Mouse (Mus musculus): ENCODE data around the gene Zfp653. TPM values are rescaled to one million over a fixed set of nuclear protein-coding genes. Genes with fewer than 3 reads are reported as not detected.
"Not testable (repeated sequence)": the region's sequence is repeated elsewhere in the genome, so short reads cannot be mapped to it uniquely, and the experiment has no call there.

Zfp653 gene
- 1 to 10 TPM; 5.9 to 7.3 TPM for total RNA-seq (2021)

- intact Hi-C loops (cut with DNase I), result no loop called here
Observed at GRCm38 (mm10) chr9:22070791-22071573, at the start of gene Zfp653, which contains the start of gene Gm49318. TSS of gene Zfp653 (minus strand) at chr9:22071376. TSS of gene Gm49318 (minus strand) at chr9:22071259.

GRCm38 (mm10) chr9:22119543-22119942 lies 48.4 kb upstream of the Zfp653 start:
- no peak for DNase-seq
- intact Hi-C loops (cut with DNase I), result no loop called here

More at GRCm38 (mm10) chr9:22070791-22071573, at the start of gene Zfp653, which contains the start of gene Gm49318:
- peak; percentile 97 to 98 for DNase-seq

- intact Hi-C loops (cut with DNase I), result loop anchor here (2.0 kb wide), 1 partner anchor 21 kb away; no protein-coding TSS in a partner anchor
- DNase-seq, result peak; percentile 40 to 69
Observed at GRCm38 (mm10) chr9:22117754-22118456, 46.7 kb upstream of the Zfp653 start.

- intact Hi-C loops (cut with DNase I), result loop anchor here (2.0 kb wide), 1 partner anchor 20 kb away; no protein-coding TSS in a partner anchor
- peak; percentile 94 to 95 for DNase-seq
Observed at GRCm38 (mm10) chr9:22116740-22117426, 45.7 kb upstream of the Zfp653 start, which contains the start of gene Elof1. TSS of gene Elof1 (minus strand) at chr9:22117172.

- no peak for DNase-seq
- intact Hi-C loops (cut with DNase I), result loop anchor here (2.0 kb wide), 1 partner anchor 19 kb away; no protein-coding TSS in a partner anchor
Observed at GRCm38 (mm10) chr9:22116086-22116485, 44.9 kb upstream of the Zfp653 start.

- no peak for DNase-seq
- intact Hi-C loops (cut with DNase I), result loop anchor here (2.0 kb wide), 1 partner anchor 19 kb away; no protein-coding TSS in a partner anchor
Observed at GRCm38 (mm10) chr9:22115635-22116034, 44.5 kb upstream of the Zfp653 start.

DNA sequence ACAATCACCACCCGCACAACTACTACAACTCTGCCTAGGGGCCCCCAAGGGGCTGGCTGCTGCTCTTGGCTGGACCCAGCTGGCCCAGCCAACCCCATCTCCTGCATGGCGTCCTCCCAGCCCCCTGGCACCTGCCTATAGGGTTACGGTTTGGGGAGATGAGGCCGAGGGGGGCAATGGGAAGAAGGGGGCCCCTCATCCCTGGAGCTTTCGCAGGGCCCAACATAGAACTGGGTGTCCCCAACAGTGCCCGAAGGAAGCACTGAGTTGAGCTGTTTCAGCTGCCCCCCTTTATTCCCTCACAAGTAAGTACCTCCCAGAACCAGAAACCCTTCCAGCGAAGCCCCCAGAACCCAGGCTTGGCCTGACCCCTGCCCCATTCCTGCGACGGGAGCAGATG lies 37.0 kb upstream of the Zfp653 start:
- intact Hi-C loops (cut with DNase I), result no loop called here
- no peak for DNase-seq

DNA sequence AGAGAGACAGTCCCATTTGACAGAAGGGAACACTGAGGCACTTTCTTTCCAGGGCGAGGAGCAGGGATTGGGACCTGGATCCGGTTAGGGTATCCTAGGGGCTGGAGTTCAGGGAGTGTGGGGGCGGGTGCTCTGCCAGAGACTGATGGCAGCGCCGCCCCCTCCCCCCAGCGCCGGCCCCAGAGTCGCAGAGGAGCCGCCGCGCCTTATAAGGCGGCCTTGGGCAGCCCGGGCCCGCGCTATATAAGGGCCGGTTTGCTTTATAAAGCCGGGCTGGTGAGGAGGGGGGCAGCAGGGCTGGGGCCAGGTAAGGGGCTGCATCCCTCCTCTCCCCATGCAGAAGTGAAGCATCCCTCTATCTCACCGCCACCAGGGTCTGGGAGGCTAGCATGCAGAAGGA lies 28.7 kb upstream of the Zfp653 start:
- no peak for DNase-seq
- intact Hi-C loops (cut with DNase I), result no loop called here

- intact Hi-C loops (cut with DNase I), result no loop called here
- peak; percentile 30 to 55 for DNase-seq
Observed at GRCm38 (mm10) chr9:22098993-22099696, 28.0 kb upstream of the Zfp653 start, which contains the start of gene Cnn1. TSS of gene Cnn1 (plus strand) at chr9:22099216.

DNA sequence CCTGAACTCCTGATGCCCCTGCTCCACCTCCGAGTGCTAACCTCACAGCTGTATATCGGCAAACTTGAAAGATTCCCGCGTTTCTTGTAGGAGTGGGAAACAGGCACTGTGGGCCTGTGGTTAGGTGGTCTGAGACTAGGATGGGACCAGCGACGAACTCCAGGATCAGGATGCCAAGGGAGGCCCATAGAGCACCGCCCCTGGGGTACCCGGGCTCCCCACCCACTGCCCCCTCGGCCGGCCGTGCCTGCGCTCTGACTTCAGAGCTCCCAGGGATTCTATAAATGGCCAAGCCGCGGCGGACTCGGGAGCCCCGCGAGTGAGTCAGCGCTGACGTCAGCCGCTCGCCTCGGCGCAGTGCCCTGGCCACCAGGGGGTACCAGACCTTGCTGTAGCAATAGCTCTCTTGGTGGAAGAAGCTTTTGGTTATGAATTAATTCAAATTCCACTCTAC lies 24.7 kb upstream of the Zfp653 start:
- peak; percentile 91 to 93 for DNase-seq
- intact Hi-C loops (cut with DNase I), result loop anchor here (1.0 to 2.0 kb wide), 2 partner anchors 21 to 47 kb away; partner anchors contain the start of gene Elof1

- intact Hi-C loops (cut with DNase I), result no loop called here
- DNase-seq, result no peak
Observed at GRCm38 (mm10) chr9:22092746-22093145, 21.6 kb upstream of the Zfp653 start.

DNA sequence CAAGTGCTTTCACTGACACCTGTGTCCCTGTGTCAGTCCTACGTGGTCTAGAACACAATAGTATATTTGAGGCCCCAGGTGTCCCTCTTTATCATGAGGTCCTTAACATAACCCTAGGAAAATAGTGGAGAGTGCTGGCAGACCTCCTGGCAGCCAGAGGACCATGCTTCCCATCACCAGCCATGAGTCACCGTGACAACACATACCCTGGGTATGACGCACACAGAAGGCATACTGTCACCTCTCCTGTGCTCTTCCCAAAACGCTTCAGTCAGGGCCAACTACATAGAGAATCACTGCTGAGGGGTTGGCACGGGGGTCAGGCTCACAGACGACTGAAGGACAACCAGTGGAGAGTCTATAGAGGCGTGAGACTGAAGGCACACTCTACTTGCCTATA lies 18.8 kb upstream of the Zfp653 start:
- intact Hi-C loops (cut with DNase I), result no loop called here
- DNase-seq, result no peak

DNA sequence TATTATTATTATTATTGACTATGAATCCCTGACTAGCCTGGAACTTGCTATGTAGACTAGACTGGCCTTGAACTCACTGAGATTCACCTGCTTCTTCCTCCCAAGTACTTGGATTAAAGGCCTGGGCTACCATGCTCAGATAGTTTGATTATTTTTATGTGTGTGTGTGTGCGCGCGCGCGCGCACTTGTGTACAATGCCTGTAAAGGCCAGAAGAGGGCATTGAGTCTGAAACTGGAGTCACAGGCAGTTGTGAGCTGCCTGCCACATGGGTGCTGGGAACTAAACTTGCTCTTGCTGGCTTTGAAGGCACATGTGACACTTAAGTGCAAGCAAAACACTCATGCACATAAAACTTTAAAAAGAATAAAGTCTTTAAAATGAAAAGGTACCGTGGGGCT lies 18.1 kb upstream of the Zfp653 start:
- no peak for DNase-seq
- intact Hi-C loops (cut with DNase I), result no loop called here

GRCm38 (mm10) chr9:22087034-22087618 lies 15.9 kb upstream of the Zfp653 start:
- intact Hi-C loops (cut with DNase I), result no loop called here
- DNase-seq, result no peak

DNA sequence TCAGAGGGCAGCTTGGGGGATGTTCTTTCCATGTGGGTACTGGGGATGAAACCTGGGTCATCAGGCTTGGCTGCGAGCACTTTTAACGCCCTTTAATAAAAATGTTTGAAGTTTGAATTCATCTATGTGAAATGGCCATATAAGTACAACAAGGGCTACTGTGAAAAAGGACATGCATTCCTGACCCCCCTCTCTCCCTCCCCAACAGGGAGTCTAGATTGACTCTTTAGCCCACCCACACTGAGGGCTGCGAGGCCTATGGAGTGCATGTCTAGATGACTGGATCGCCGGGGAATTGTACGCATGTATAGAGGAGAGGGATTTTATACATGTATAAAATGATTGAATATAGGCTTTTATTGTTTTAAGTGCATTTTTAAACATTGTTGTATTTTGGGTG lies 14.8 kb upstream of the Zfp653 start:
- intact Hi-C loops (cut with DNase I), result no loop called here

DNA sequence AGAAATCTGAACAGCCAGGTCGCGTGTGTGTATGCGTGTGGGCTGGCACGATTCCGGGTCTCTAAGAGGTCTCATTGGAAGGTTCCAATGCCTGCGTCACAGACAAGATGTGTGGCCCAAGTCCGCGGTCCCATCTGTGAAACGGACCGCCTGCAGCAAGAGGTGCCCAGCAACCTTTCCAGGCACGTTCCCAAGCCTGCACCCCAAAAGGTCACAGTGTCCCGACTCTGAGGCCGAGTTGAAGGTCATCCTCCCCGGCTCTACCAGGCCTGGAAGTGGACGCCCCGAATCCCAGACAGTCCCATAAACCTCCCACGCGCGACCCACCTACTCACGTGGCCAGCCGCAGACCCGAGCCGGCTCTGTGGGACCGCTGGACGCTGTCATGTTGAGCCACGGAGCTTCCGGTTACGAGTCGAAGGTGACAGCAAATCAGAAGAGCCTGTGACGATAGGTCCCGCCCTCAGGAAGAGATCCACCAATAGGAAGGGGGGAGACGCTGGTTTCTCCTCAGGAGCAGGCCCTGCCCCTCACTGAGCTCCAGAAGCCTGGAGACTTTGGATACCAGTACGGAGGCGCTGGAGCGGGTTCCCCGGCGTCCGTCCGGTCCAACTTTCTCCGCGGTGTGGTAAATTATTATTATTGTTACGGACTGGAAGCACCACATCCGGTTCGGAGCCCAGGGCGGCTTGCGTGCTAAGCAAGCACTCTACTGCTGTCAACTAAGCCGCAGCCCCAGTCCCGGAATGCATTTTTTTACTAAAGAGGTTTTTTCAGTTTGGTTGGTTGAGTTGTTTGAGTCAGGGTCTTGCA lies 14.1 kb upstream of the Zfp653 start, which contains the start of gene Ecsit:
TSS of gene Ecsit (minus strand) at position 417 of the 813 bp plus-strand sequence.
- intact Hi-C loops (cut with DNase I), result no loop called here
- peak; percentile 96 to 97 for DNase-seq

More for the DNA sequence above, 14.8 kb upstream of the Zfp653 start:
- DNase-seq, result no peak

DNA sequence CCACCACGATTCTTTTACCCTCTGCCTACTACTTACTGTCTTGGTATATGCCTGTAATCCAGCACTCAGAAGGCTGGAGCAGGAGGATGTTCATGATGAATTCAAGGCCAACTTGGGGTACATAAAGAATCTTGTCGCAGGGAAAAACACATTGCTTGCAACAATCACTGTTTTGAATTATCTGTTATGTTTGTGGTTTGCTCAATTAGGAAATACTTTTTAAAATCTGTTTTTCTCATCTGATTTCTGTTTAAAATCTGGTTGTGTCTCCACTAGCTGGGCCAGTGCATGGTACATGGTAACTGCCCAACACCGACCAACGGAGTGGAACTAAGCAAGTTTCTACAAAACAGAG lies 13.5 kb upstream of the Zfp653 start:
- DNase-seq, result no peak
- intact Hi-C loops (cut with DNase I), result no loop called here

GRCm38 (mm10) chr9:22076223-22076622 lies 5.0 kb upstream of the Zfp653 start:
- intact Hi-C loops (cut with DNase I), result no loop called here
- no peak for DNase-seq

DNA sequence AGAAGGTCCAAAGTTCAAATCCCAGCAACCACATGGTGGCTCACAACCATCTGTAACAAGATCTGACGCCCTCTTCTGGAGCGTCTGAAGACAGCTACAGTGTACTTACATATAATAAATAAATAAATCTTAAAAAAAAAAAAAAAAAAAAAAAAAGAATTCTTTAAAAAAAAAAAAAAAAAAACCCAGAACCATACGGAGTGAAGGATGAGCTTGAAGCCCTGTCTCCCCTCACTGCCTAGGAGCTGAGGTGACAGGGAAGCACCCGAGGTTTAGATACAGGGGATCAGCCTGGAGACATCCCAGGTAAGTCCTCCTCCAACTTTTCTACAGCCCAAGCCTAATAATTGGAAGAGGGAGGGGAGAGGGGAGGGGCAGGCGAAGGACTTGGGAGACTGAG lies 4.6 kb upstream of the Zfp653 start:
- intact Hi-C loops (cut with DNase I), result not testable (repeated sequence)

More for the DNA sequence above, 4.6 kb upstream of the Zfp653 start:
- DNase-seq, result not testable (repeated sequence)

Data from heart, postnatal 10 days (tissue).